Mouse (Mus musculus): Measurements from ENCODE around the gene Atoh7. TPM values are rescaled to one million over a fixed set of nuclear protein-coding genes. Genes with fewer than 3 reads are reported as not detected.

The Atoh7 gene
- polyA plus RNA-seq, 1 experiment from 2014 or later = 1.3 TPM

DNA sequence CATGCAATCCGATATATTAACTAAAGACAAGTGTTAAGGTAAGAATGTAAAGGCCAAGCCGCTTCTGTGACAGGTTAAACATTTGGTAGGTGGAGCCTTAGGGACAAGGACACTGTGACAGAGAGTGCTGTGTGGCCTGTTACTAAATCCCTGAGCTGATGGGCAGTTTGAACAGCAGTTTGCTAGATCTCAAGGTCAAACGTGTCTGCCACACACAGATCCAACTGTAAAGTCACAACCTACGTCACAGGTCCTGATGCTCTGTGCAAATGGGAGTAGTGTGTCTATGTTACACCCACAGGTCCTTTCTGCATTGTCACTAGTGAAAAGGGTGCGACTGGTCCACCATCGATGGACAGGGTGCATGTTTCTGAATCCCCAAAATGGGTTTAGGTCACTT, 32.9 kb downstream of the Atoh7 start:
- no peaks in the 10 kb centered on the region for H3K36me3 ChIP-seq (replicated peaks; ENCODE audit: control insufficient read depth, insufficient read depth, low read depth, low read length)
- no peak overlapping the region for H3K4me2 ChIP-seq (ENCODE audit: low read depth, low read length)
- H3K4me1 ChIP-seq (ENCODE audit: control insufficient read depth, insufficient read depth, low read length) = no peaks in the 10 kb centered on the region
- no peak overlapping the region for H3K4me3 ChIP-seq (ENCODE audit: low read depth, low read length)
- no peak overlapping the region for H3K27ac ChIP-seq (replicated peaks; ENCODE audit: low read depth, low read length)
- no peak for DNase-seq (ENCODE audit: low spot score)
- 85% methylated on average over 6 of the region's 6 CpGs for WGBS
- no peak for ATAC-seq (replicated peaks; ENCODE audit: insufficient number of reproducible peaks, low FRiP score, low TSS enrichment, low read depth)
- no peak overlapping the region for H3K9ac ChIP-seq (replicated peaks; ENCODE audit: low read length)
- H3K9me3 ChIP-seq (replicated peaks; ENCODE audit: control insufficient read depth, low read length) = no peaks in the 10 kb centered on the region
- no peaks in the 10 kb centered on the region for H3K27me3 ChIP-seq (ENCODE audit: control insufficient read depth, insufficient read depth, low read length)

DNA sequence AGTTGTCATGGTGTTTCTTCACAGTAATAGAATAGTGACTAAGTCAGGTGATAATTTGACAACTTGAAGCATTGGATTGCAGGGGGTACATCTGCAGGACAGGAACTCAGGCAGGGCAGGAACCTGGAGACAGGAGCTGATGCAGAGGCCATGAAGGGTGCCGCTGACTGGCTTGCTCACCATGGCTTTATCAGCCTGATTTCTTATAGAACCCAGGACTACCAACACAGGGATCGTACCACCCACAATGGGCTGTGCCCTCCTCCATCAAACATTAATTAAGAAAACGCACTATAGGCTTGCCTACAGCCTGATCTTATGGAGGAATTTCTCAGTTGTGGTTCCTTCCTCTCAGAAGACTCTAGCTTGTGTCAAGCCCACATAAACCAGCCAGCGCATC, 33.9 kb downstream of the Atoh7 start:
- ATAC-seq (replicated peaks; ENCODE audit: insufficient number of reproducible peaks, low FRiP score, low TSS enrichment, low read depth) = no peak

GRCm38 (mm10) chr10:63135680-63136079, 36.2 kb downstream of the Atoh7 start:
- Histone ChIP-seq H3K4me1 (ENCODE audit: control insufficient read depth, insufficient read depth, low read length) (no peaks in the 10 kb centered on the region), H3K4me3 (ENCODE audit: low read depth, low read length) (no peak overlapping the region), H3K36me3 (replicated peaks; ENCODE audit: control insufficient read depth, insufficient read depth, low read depth, low read length) (no peaks in the 10 kb centered on the region), H3K4me2 (ENCODE audit: low read depth, low read length) (no peak overlapping the region), H3K27me3 (ENCODE audit: control insufficient read depth, insufficient read depth, low read length) (no peaks in the 10 kb centered on the region), H3K27ac (replicated peaks; ENCODE audit: low read depth, low read length) (no peak overlapping the region), H3K9me3 (replicated peaks; ENCODE audit: control insufficient read depth, low read length) (no peaks in the 10 kb centered on the region), H3K9ac (replicated peaks; ENCODE audit: low read length) (no peak overlapping the region)
- WGBS = 53% methylated on average over 12 of the region's 12 CpGs
- no peak for DNase-seq (ENCODE audit: low spot score)
- no peak for ATAC-seq (replicated peaks; ENCODE audit: insufficient number of reproducible peaks, low FRiP score, low TSS enrichment, low read depth)

More for the DNA sequence above, 33.9 kb downstream of the Atoh7 start:
- H3K9ac ChIP-seq (replicated peaks; ENCODE audit: low read length) = no peak overlapping the region
- no peak overlapping the region for H3K4me3 ChIP-seq (ENCODE audit: low read depth, low read length)
- H3K4me1 ChIP-seq (ENCODE audit: control insufficient read depth, insufficient read depth, low read length) = no peaks in the 10 kb centered on the region
- no peak for DNase-seq (ENCODE audit: low spot score)
- WGBS = 87% methylated on average over 4 of the region's 4 CpGs
- no peaks in the 10 kb centered on the region for H3K27me3 ChIP-seq (ENCODE audit: control insufficient read depth, insufficient read depth, low read length)
- H3K4me2 ChIP-seq (ENCODE audit: low read depth, low read length) = no peak overlapping the region
- H3K27ac ChIP-seq (replicated peaks; ENCODE audit: low read depth, low read length) = no peak overlapping the region
- no peaks in the 10 kb centered on the region for H3K9me3 ChIP-seq (replicated peaks; ENCODE audit: control insufficient read depth, low read length)
- H3K36me3 ChIP-seq (replicated peaks; ENCODE audit: control insufficient read depth, insufficient read depth, low read depth, low read length) = no peaks in the 10 kb centered on the region

- no peaks in the 10 kb centered on the region for H3K9me3 ChIP-seq (replicated peaks; ENCODE audit: control insufficient read depth, low read length)
- no peak overlapping the region for H3K4me3 ChIP-seq (ENCODE audit: low read depth, low read length)
- H3K4me1 ChIP-seq (ENCODE audit: control insufficient read depth, insufficient read depth, low read length) = no peaks in the 10 kb centered on the region
- ATAC-seq (replicated peaks; ENCODE audit: insufficient number of reproducible peaks, low FRiP score, low TSS enrichment, low read depth) (no peak), DNase-seq (ENCODE audit: low spot score) (no peak)
- no peak overlapping the region for H3K4me2 ChIP-seq (ENCODE audit: low read depth, low read length)
- WGBS = 78% methylated on average over 6 of the region's 6 CpGs
- H3K27me3 ChIP-seq (ENCODE audit: control insufficient read depth, insufficient read depth, low read length) = no peaks in the 10 kb centered on the region
- H3K9ac ChIP-seq (replicated peaks; ENCODE audit: low read length) = no peak overlapping the region
- no peak overlapping the region for H3K27ac ChIP-seq (replicated peaks; ENCODE audit: low read depth, low read length)
- H3K36me3 ChIP-seq (replicated peaks; ENCODE audit: control insufficient read depth, insufficient read depth, low read depth, low read length) = no peaks in the 10 kb centered on the region
Observed at GRCm38 (mm10) chr10:63136436-63136835, 37.0 kb downstream of the Atoh7 start.

DNA sequence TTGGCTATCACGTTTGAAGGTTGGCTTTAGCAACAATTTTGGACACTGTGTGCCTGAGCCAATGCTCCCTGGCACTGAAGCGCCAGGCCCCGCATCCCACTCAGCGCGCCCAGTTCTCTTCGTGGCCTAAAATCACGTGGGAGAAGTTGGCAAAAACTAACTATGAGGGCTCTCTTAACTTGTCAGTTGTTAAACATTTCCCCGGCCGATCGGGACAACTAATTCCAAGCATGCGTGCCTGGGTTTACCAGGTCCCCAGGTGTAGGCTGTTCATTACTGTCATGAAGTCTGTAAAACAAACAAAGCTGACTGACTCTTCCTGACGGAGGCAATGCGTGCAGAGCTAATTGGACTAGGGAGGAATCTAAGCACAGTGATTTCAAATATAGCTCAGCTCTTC, 43.2 kb downstream of the Atoh7 start:
- Histone ChIP-seq H3K9me3 (replicated peaks; ENCODE audit: control insufficient read depth, low read length) (no peaks in the 10 kb centered on the region), H3K4me1 (ENCODE audit: control insufficient read depth, insufficient read depth, low read length) (no peaks in the 10 kb centered on the region), H3K27me3 (ENCODE audit: control insufficient read depth, insufficient read depth, low read length) (no peaks in the 10 kb centered on the region), H3K27ac (replicated peaks; ENCODE audit: low read depth, low read length) (no peak overlapping the region), H3K4me3 (ENCODE audit: low read depth, low read length) (no peak overlapping the region), H3K9ac (replicated peaks; ENCODE audit: low read length) (no peak overlapping the region), H3K4me2 (ENCODE audit: low read depth, low read length) (no peak overlapping the region), H3K36me3 (replicated peaks; ENCODE audit: control insufficient read depth, insufficient read depth, low read depth, low read length) (no peaks in the 10 kb centered on the region)
- ATAC-seq (replicated peaks; ENCODE audit: insufficient number of reproducible peaks, low FRiP score, low TSS enrichment, low read depth) (no peak), DNase-seq (ENCODE audit: low spot score) (no peak)
- 85% methylated on average over 13 of the region's 13 CpGs for WGBS

Other genes with a start within 250 kb of the Atoh7 start
- 27.4 and 30.3 TPM in 2 replicates for gene Tet1, start 190.7 kb upstream of the Atoh7 start, polyA plus RNA-seq (2014; fragmentation: Nextera tagmentation; extraction: Ambion mirVana)
- 9.4 and 10.7 TPM in 2 replicates for gene Slc25a16, start 179.0 kb upstream of the Atoh7 start, polyA plus RNA-seq (2014; fragmentation: Nextera tagmentation; extraction: Ambion mirVana)
- 29.1 and 30.8 TPM in 2 replicates for gene Dna2, start 152.6 kb upstream of the Atoh7 start, polyA plus RNA-seq (2014; fragmentation: Nextera tagmentation; extraction: Ambion mirVana)
- 19.8 and 20.3 TPM in 2 replicates for gene Rufy2, start 119.4 kb upstream of the Atoh7 start, polyA plus RNA-seq (2014; fragmentation: Nextera tagmentation; extraction: Ambion mirVana)
- gene Hnrnph3, start 75.4 kb upstream of the Atoh7 start, polyA plus RNA-seq (2014; fragmentation: Nextera tagmentation; extraction: Ambion mirVana) = 113 and 125 TPM in 2 replicates
- gene Pbld2, start 75.3 kb upstream of the Atoh7 start, polyA plus RNA-seq (2014; fragmentation: Nextera tagmentation; extraction: Ambion mirVana) = 0.84 and 1.1 TPM in 2 replicates
- 0.74 and 0.98 TPM in 2 replicates for gene Pbld1, start 39.5 kb upstream of the Atoh7 start, polyA plus RNA-seq (2014; fragmentation: Nextera tagmentation; extraction: Ambion mirVana)
- gene Mypn, start 104.3 kb downstream of the Atoh7 start, polyA plus RNA-seq (2014; fragmentation: Nextera tagmentation; extraction: Ambion mirVana) = 0.45 TPM in 1 of 2 replicates, not detected in the other
- 53.4 and 57.9 TPM in 2 replicates for gene Herc4, start 144.2 kb downstream of the Atoh7 start, polyA plus RNA-seq (2014; fragmentation: Nextera tagmentation; extraction: Ambion mirVana)